Mouse (Mus musculus): ENCODE results near the gene Tpm1. TPM values are rescaled to one million over a fixed set of nuclear protein-coding genes. Genes with fewer than 3 reads are reported as not detected.

The Tpm1 gene
- total RNA-seq, 2 experiments from 2014 or later = 77.2 to 88.4 TPM

GRCm38 (mm10) chr9:67032611-67033010 lies 16.6 kb downstream of the Tpm1 start:
- ATAC-seq (replicated peaks; ENCODE audit: low FRiP score, low TSS enrichment, poor library complexity, severe bottlenecking) = no peak

DNA sequence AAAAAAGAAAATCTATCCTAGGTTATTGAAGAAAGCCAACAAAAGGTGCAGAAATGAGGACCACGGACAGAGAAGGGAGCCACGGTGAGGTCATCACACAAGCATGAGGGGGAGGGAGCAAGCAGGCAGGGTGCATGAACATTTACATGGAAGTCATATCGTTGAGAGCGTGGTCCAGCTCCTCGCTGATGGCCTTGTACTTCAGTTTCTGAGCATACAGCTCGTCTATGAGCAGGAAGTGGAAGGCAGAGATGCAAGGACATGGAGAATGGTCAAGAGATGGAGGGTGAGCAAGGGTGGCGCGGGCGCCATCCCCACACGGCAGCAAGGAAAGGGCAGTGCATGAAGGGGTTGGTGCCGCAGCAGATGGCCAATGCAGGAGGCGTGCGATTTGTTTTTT lies 19.7 kb downstream of the Tpm1 start:
- ATAC-seq (replicated peaks; ENCODE audit: low FRiP score, low TSS enrichment, poor library complexity, severe bottlenecking) = no peak

DNA sequence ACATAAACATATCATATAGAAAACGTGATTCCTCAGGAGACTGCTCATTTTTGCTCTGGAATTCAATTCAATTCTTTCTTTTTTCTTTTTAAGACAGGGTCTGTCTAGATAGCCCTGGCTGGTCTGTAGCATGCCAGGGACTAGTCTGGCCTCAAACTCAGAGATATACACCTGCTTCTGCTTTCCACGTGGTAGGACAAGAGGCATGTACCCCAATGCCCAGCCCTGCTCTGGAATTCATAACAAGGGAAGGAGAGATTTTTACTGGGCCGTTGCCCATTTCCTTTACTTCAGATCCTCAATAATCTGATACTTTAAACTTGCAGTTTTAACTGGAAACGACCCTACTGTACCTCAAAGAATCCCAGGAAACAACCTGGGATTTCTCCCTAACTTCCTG lies 20.3 kb downstream of the Tpm1 start:
- no peak for ATAC-seq (replicated peaks; ENCODE audit: low FRiP score, low TSS enrichment, poor library complexity, severe bottlenecking)

GRCm38 (mm10) chr9:67028133-67028724 lies 21.0 kb downstream of the Tpm1 start:
- ATAC-seq (replicated peaks; ENCODE audit: low FRiP score, low TSS enrichment, poor library complexity, severe bottlenecking) = no peak

DNA sequence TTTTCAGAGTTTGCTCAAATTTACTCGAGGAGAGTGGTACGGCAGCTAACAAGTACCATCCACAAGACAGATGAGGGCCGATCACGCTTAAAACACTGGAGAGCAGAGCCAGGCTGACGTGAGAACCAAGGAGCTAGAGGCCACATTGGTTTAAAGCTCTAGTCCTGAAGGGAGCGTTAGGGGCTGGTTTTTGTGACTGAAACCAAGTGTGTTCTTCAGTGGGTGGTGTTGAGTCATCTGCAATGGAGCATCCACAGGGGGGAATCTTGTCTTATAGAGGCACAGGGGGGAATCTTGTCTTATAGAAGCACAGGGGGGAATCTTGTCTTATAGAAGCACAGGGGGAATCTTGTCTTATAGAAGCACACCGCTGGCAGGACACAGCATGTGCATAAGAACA lies 22.3 kb downstream of the Tpm1 start:
- ATAC-seq (replicated peaks; ENCODE audit: low FRiP score, low TSS enrichment, poor library complexity, severe bottlenecking) = no peak

- no peak for ATAC-seq (replicated peaks; ENCODE audit: low FRiP score, low TSS enrichment, poor library complexity, severe bottlenecking)
Measured at GRCm38 (mm10) chr9:67026061-67026460, 23.1 kb downstream of the Tpm1 start.

GRCm38 (mm10) chr9:67024889-67025692 lies 24.1 kb downstream of the Tpm1 start:
- ATAC-seq (replicated peaks; ENCODE audit: low FRiP score, low TSS enrichment, poor library complexity, severe bottlenecking) = peak; percentile 88

DNA sequence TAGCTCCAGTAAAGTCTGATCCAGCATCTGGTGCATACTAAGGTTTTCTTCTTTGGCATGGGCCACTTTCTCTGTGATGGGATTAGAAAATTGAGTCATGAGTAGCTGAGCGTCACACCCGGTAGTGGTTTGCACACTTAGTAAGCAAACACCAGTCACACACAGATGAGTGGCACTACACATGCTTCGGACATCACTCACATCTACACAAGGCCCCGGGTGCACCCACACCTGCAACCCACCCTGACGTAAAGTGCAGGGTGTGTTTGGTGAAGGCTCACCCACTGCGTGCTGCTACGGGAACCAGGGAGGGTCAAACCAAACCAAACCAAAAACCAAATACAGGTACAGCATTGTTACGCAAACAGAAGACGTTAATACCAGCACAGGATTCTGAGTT lies 25.8 kb downstream of the Tpm1 start:
- no peak for ATAC-seq (replicated peaks; ENCODE audit: low FRiP score, low TSS enrichment, poor library complexity, severe bottlenecking)

GRCm38 (mm10) chr9:67020063-67020462 lies 29.1 kb downstream of the Tpm1 start:
- peak; percentile 91 for ATAC-seq (replicated peaks; ENCODE audit: low FRiP score, low TSS enrichment, poor library complexity, severe bottlenecking)

- peak; percentile 80 for ATAC-seq (replicated peaks; ENCODE audit: low FRiP score, low TSS enrichment, poor library complexity, severe bottlenecking)
Measured at GRCm38 (mm10) chr9:67013501-67013900, 35.7 kb downstream of the Tpm1 start.

- ATAC-seq (replicated peaks; ENCODE audit: low FRiP score, low TSS enrichment, poor library complexity, severe bottlenecking) = no peak
Measured at GRCm38 (mm10) chr9:67012470-67012869, 36.7 kb downstream of the Tpm1 start.

DNA sequence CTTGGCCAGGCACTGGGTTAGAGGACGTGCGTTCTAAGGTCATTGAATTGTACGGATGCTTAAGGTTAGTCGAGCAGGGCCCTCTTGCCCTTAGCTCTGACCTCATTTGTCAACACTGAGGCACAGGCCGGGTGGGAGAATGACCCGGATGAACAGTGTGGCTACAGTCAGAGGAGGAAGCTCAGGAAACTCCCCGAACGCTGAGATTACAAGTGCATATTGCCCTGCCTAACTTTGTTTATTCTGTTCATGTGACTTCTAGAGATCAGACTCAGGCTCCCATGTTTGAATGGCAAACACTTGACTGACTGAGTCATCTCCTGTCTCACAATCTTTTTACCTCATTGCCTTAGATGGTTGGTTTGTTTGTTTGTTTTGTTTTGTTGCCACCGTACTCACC lies 37.7 kb downstream of the Tpm1 start:
- ATAC-seq (replicated peaks; ENCODE audit: low FRiP score, low TSS enrichment, poor library complexity, severe bottlenecking) = no peak

GRCm38 (mm10) chr9:67008781-67009180 lies 40.4 kb downstream of the Tpm1 start:
- ATAC-seq (replicated peaks; ENCODE audit: low FRiP score, low TSS enrichment, poor library complexity, severe bottlenecking) = no peak

DNA sequence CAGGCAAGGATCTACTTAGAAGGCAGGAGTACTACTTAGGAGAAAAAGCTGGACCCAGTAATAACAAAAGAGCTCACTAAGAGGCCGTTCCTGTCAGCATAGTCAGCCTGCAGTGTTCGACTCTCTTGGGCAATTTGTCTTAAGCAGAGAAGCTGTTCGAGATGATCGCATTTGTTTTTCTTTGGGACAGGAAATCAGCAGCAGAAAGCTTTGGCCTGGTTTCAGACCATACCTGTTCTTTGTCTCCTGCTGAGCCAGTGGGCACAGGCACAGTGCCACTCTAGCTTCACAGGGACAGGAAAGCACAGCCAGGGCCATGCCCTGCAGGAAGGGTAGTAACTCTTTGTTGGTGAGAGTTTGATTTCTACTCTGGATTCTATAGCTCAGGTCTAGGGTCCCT lies 42.8 kb downstream of the Tpm1 start:
- no peak for ATAC-seq (replicated peaks; ENCODE audit: low FRiP score, low TSS enrichment, poor library complexity, severe bottlenecking)

DNA sequence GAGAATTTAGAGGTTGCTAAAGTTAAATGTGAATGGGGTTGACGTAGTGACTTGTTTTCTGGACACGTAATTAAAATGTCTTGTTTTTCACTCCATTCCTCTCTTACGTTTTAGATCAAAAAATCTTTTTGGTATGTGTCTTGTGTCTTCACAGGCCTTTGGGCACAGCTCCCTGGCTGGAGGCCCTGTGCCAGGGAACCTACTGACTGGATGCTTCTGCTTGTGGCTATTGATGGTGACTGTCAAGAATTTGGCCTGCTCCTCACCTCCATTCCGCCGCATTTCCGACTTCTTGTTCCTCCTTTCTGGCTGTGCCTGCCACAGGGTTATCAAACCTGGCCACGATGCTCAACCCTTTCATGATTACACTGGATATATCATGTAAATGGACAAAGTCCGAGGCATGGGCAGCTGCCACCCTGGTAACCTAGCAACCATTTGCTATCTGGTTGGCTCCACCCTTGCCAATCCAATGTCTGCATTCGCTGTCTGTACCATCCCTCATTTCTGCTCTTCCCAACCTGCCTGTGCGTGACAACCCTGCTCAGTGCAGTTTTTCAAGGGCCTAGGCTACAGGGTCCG lies 44.0 kb downstream of the Tpm1 start:
- no peak for ATAC-seq (replicated peaks; ENCODE audit: low FRiP score, low TSS enrichment, poor library complexity, severe bottlenecking)

- no peak for ATAC-seq (replicated peaks; ENCODE audit: low FRiP score, low TSS enrichment, poor library complexity, severe bottlenecking)
Measured at GRCm38 (mm10) chr9:67003656-67004055, 45.5 kb downstream of the Tpm1 start.

DNA sequence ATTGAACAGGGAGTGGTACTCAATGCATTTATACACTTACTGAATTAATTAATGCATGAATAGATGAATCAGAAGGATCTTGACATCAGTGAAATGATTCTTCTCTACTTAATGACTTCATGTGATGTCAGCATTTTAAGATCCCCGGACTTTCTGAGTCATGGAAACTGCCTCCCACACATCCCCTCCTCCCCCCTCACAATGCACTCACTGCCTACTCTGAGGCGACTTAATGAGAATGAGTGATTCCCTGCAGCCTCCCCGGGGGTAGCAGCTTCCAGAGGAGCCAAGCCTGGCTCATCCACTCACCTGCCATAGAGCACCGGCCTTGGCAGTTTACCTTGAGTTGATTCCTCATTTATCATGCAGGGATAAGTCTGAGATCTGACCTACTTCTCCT lies 46.0 kb downstream of the Tpm1 start:
- ATAC-seq (replicated peaks; ENCODE audit: low FRiP score, low TSS enrichment, poor library complexity, severe bottlenecking) = no peak

- ATAC-seq (replicated peaks; ENCODE audit: low FRiP score, low TSS enrichment, poor library complexity, severe bottlenecking) = no peak
Measured at GRCm38 (mm10) chr9:67001506-67001905, 47.7 kb downstream of the Tpm1 start.

DNA sequence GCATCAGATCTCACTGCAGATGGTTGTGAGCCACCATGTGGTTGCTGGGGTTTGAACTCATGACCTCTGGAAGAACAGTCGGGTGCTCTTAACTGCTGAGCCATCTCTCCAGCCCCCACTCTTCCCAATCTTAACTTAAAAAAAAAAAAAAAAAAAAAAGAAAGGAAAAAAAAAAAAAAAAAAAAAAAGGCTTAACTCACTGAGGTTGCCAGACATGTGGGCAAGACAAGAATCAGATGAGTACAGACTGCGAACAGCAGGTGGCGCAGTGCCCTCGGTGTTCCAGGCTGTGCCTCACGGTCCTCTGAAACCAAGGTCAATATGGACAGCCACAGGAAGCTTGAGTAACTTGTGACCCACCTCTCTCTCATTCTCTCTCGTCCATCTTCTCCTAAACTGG lies 48.2 kb downstream of the Tpm1 start:
- ATAC-seq (replicated peaks; ENCODE audit: low FRiP score, low TSS enrichment, poor library complexity, severe bottlenecking) = peak; percentile 95

- no peak for ATAC-seq (replicated peaks; ENCODE audit: low FRiP score, low TSS enrichment, poor library complexity, severe bottlenecking)
Measured at GRCm38 (mm10) chr9:66999698-67000097, 49.5 kb downstream of the Tpm1 start.

All from megakaryocyte-erythroid progenitor cell, adult 5-6 weeks (primary cell).